In the genomic region with DNA sequence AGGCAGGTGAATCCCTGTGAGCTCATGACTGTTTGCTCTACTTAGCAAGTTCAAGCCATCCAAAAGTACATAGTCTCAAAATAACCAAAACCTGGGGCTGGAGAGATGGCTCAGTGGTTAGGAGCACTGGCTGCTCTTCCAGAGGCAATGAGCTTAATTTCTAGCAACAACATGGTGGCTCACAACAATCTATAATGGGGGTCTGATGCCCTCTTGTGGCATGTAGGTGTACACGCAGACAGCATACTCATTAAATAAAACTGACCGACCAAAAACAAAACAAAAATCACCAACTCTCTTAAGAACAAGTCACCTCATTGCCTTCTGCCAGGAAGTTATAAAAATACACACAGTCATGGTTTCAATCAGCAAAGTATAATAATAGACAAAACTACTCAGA, we compare ENCODE assay signal across 9 mouse cellular contexts. TPM values are rescaled to one million over a fixed set of nuclear protein-coding genes. Genes with fewer than 3 reads are reported as not detected.
DNase-seq lines count a peak whose midpoint lies in the region; ATAC-seq and TF ChIP-seq lines count a peak whose summit lies in the region.
"Had no signal": no experiment of that assay in that cellular context is flagged by ENCODE, and none has a peak within 500 bp of the region (broad histone marks: within the 10 kb centered on the region; RNA-seq: fewer than 3 reads in every experiment).

No protein-coding gene starts in this region.

- H3K27me3 ChIP-seq in kidney, embryonic 14.5 days (ENCODE audit: control insufficient read depth, insufficient read depth, low read length) = no peaks in the 10 kb centered on the region
- H3K27me3 ChIP-seq in E14TG2a.4 (ENCODE audit: insufficient read depth, low read length) = peaks cover 13% of the 10 kb centered on the region
- H3K27me3 ChIP-seq in kidney, embryonic 16.5 days (ENCODE audit: insufficient read depth, low read length) = no peaks in the 10 kb centered on the region

- no peaks in the 10 kb centered on the region for H3K9me3 ChIP-seq in kidney, embryonic 14.5 days (ENCODE audit: control insufficient read depth, low read length)
- H3K9me3 ChIP-seq in E14TG2a.4 (ENCODE audit: low read length) = no peaks in the 10 kb centered on the region
- H3K9me3 ChIP-seq in kidney, embryonic 16.5 days (ENCODE audit: low read length) = no peaks in the 10 kb centered on the region
- H3K9me3 ChIP-seq: liver, embryonic 15.5 days had no signal

- DNase-seq in kidney, adult 9 months = peak; percentile 33
- DNase-seq in R1 (ENCODE audit: low read depth, low spot score) = peak; percentile 75
- peak; percentile 14 for DNase-seq in lung, postnatal 25 days (ENCODE audit: low spot score)
- DNase-seq in neural tube, embryonic 10.5 days (ENCODE audit: extremely low spot score, low spot score) = no peak
- DNase-seq: cerebellum, postnatal 25 days had no signal

- H3K9ac ChIP-seq in kidney, embryonic 14.5 days (ENCODE audit: low read depth, low read length) = no peak overlapping the region
- H3K9ac ChIP-seq in kidney, embryonic 16.5 days (replicated peaks; ENCODE audit: low read length) = no peak overlapping the region
- H3K9ac ChIP-seq: liver, embryonic 15.5 days had no signal

- H3K36me3 ChIP-seq in kidney, embryonic 14.5 days (ENCODE audit: control insufficient read depth, insufficient read depth, low read length) = no peaks in the 10 kb centered on the region
- no peaks in the 10 kb centered on the region for H3K36me3 ChIP-seq in E14TG2a.4 (ENCODE audit: insufficient read depth, low read length)
- no peaks in the 10 kb centered on the region for H3K36me3 ChIP-seq in kidney, embryonic 16.5 days (ENCODE audit: insufficient read depth, low read length)
- H3K36me3 ChIP-seq: liver, embryonic 15.5 days had no signal

- 22% methylated on average over 2 of the region's 2 CpGs for WGBS in kidney, embryonic 14.5 days
- 22% methylated on average over 2 of the region's 2 CpGs for WGBS in kidney, embryonic 16.5 days

- H3K4me3 ChIP-seq in kidney, embryonic 14.5 days (ENCODE audit: low read length) = no peak overlapping the region
- H3K4me3 ChIP-seq in E14TG2a.4 (replicated peaks; ENCODE audit: low read length) = no peak overlapping the region
- H3K4me3 ChIP-seq in kidney, embryonic 16.5 days (ENCODE audit: low read length) = no peak overlapping the region
- H3K4me3 ChIP-seq: liver, embryonic 15.5 days had no signal

- ATAC-seq in kidney, embryonic 14.5 days (ENCODE audit: low FRiP score, low TSS enrichment) = no peak
- no peak for ATAC-seq in kidney, embryonic 16.5 days (ENCODE audit: low FRiP score, low TSS enrichment)

- TF ChIP-seq CTCF in E14TG2a.4 (conservative IDR thresholded peaks at IDR 0.05; ENCODE audit: low read length) = peak; percentile 81

- no peak overlapping the region for H3K4me2 ChIP-seq in kidney, embryonic 14.5 days (replicated peaks; ENCODE audit: low read depth, low read length)
- no peak overlapping the region for H3K4me2 ChIP-seq in kidney, embryonic 16.5 days (replicated peaks; ENCODE audit: low read depth, low read length)
- H3K4me2 ChIP-seq: liver, embryonic 15.5 days had no signal

- H3K4me1 ChIP-seq in kidney, embryonic 14.5 days (ENCODE audit: control insufficient read depth, insufficient read depth, low read length) = no peaks in the 10 kb centered on the region
- peaks cover 22% of the 10 kb centered on the region for H3K4me1 ChIP-seq in E14TG2a.4 (replicated peaks; ENCODE audit: low read depth, low read length)
- H3K4me1 ChIP-seq in kidney, embryonic 16.5 days (ENCODE audit: insufficient read depth, low read length) = no peaks in the 10 kb centered on the region
- H3K4me1 ChIP-seq: liver, embryonic 15.5 days had no signal

- no peak overlapping the region for H3K27ac ChIP-seq in kidney, embryonic 14.5 days (ENCODE audit: low read depth, low read length)
- no peak overlapping the region for H3K27ac ChIP-seq in kidney, embryonic 16.5 days (ENCODE audit: low read length)
- H3K27ac ChIP-seq: liver, embryonic 15.5 days had no signal

RNA-seq across cellular contexts. Expression of a gene that starts 26.4 kb away (rescaled TPM):
- 41.5 and 54.4 TPM in 2 replicates for polyA plus RNA-seq in kidney, embryonic 14.5 days (2014; fragmentation: Nextera tagmentation; extraction: Ambion mirVana)
- 59.7 and 61.1 TPM in 2 replicates for polyA plus RNA-seq in kidney, embryonic 16.5 days (2015; fragmentation: Nextera tagmentation; extraction: Ambion mirVana)

RNA-seq across cellular contexts. Expression of a gene that starts 27.1 kb away (rescaled TPM):
- 1.8 and 3.7 TPM in 2 replicates for polyA plus RNA-seq in kidney, embryonic 14.5 days (2014; fragmentation: Nextera tagmentation; extraction: Ambion mirVana)
- polyA plus RNA-seq in kidney, embryonic 16.5 days (2015; fragmentation: Nextera tagmentation; extraction: Ambion mirVana) = 2.0 and 2.6 TPM in 2 replicates

RNA-seq across cellular contexts. Expression of a gene that starts 43.3 kb away (rescaled TPM):
- 33.3 and 36.7 TPM in 2 replicates for polyA plus RNA-seq in kidney, embryonic 14.5 days (2014; fragmentation: Nextera tagmentation; extraction: Ambion mirVana)
- polyA plus RNA-seq in kidney, embryonic 16.5 days (2015; fragmentation: Nextera tagmentation; extraction: Ambion mirVana) = 33.1 and 34.9 TPM in 2 replicates
